Mouse (Mus musculus): ENCODE data around the gene Cd164. TPM values are rescaled to one million over a fixed set of nuclear protein-coding genes. Genes with fewer than 3 reads are reported as not detected.

The Cd164 gene
- total RNA-seq, 2 experiments from 2014 or later: 122 to 130 TPM

- DNase-seq: no peak
- intact Hi-C loops (cut with DNase I): no loop called here
These were observed 28.7 kb upstream of the Cd164 start for GRCm38 (mm10) chr10:41490518-41490873.

DNA sequence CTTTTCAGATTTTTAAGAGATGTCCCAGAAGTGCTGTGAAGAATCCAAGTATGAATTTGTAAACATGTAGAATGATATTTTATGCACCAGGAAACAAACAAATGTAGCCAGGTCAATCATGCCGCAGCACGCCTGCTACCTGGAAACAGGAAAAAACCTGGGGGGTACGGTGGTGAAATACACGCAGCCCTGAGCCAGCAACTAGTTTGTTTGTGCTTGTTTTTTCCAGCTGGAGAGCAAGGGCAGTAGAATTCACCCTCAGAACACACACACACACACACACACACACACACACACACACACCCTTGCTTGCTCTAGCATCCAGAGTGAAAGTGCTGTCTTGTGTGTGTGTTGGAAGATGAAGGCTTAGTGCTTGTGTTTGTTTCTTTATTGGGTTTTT, 28.1 kb upstream of the Cd164 start:
- intact Hi-C loops (cut with DNase I): no loop called here
- DNase-seq: no peak

GRCm38 (mm10) chr10:41500941-41501340, 18.3 kb upstream of the Cd164 start:
- intact Hi-C loops (cut with DNase I): loop anchor here (10.0 kb wide), 2 partner anchors 66 to 196 kb away; partner anchors contain the start of genes Ak9 and Fig4
- peak in 1 of 2 experiments; percentile 39 for DNase-seq

DNA sequence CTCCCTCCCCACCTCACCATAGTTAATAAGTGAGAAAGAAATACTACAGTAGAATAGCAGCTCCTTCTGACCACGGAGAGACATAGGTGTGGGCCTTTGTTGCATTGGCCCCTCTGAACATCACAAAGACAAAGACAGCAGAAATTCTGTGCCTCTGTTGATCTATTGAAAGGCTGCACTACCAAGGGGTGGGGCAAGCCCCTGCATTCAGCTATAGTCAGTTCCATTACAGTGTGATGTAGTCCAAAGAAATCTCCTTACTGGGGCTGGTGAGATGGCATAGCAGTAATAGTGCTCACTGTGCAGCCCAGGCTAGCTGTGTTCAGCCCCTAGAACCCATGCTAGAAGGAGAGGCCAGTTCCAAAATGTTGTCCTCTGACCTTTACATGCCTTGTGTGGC, 14.2 kb upstream of the Cd164 start:
- DNase-seq: no peak
- intact Hi-C loops (cut with DNase I): loop anchor here (10.0 kb wide), 2 partner anchors 70 to 200 kb away; partner anchors contain the start of genes Ak9 and Fig4

DNA sequence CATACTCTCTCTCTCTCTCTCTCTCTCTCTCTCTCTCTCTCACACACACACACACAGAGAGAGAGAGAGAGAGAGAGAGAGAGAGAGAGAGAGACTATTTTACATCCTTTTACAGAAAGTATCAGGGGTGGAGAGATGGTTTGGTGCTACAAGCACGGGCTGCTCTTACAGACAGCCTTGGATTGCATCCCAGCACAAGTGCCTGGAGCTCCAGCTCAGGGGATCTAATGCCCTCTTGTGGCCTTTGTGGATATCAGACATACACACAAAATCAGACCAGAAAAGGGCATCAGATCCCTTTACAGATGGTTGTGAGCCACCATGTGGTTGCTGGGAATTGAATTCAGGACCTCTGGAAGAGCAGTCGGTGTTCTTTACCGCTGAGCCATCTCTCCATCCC, 13.8 kb upstream of the Cd164 start:
- intact Hi-C loops (cut with DNase I): loop anchor here (10.0 kb wide), 2 partner anchors 71 to 201 kb away; partner anchors contain the start of genes Ak9 and Fig4
- peak in 1 of 2 experiments; percentile 51 for DNase-seq

DNA sequence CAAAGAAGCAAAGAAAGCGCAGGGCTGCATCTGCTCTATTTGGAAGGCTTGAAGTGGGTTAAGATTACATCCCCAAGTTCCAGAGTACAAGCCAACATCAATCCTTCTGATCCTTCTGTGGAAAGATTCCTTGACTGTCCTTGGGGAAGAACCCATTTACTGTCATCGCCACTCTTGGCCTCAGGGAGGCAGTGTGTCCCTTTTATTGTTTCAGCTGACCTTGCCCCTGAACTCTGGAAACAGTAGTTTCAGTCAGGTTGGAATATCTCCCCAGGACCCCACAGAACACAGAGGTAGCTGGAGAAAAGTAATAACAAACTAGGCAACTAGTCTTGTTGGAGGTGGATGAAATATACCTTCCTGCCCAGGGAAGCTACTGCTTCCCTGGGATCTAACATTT, 10.1 kb upstream of the Cd164 start:
- intact Hi-C loops (cut with DNase I): loop anchor here (10.0 kb wide), 2 partner anchors 74 to 204 kb away; partner anchors contain the start of genes Ak9 and Fig4
- DNase-seq: no peak

DNA sequence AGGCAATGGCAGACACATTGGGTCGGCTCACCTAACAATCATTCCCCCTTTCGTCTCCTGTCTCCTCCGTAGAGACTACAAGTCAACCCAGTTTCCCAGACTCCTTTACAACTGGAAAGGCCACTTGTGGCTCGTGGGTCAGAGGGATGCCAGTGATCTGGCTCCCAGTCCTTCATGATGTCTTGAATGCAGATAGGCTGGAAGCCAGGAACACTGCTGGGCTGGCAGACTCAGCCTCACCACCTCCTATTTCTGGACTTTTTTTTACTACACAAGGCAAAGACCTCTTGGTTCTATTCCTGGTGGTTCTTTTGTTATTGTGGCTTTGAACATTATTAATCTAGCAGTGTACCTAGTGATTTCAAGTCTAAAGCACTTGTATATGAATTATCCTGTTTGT, 4.9 kb upstream of the Cd164 start:
- DNase-seq: no peak
- intact Hi-C loops (cut with DNase I): no loop called here

GRCm38 (mm10) chr10:41514921-41515320, 4.3 kb upstream of the Cd164 start:
- intact Hi-C loops (cut with DNase I): loop anchor here (5.0 kb wide), 1 partner anchor 87 kb away; no protein-coding TSS in a partner anchor
- DNase-seq: no peak

DNA sequence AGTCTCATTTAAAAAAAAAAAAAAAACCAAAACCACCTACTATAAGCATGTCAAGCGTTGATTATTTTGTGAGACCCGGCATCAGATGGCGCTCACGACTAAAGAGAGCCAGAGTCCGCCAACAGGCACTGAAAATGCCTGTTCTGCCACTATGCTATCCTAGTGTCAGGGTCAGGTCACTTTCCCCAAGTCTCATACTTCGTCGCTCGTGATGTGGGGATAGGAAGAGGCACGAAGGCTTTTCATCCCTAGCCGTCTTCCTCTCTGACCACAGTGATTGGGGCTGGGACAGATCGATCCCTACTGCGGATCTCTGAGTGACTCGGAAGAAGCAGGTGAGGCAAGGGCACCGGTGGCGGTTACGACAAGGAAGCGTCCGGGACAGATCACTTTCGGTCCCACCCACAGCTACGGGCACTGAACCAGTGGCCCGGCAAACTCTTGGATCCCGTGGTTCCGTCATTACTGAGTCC, 670 bp upstream of the Cd164 start:
- DNase-seq: peak; percentile 54 to 80
- intact Hi-C loops (cut with DNase I): loop anchor here (1.0 to 5.0 kb wide), 2 partner anchors 84 to 166 kb away; no protein-coding TSS in a partner anchor

DNA sequence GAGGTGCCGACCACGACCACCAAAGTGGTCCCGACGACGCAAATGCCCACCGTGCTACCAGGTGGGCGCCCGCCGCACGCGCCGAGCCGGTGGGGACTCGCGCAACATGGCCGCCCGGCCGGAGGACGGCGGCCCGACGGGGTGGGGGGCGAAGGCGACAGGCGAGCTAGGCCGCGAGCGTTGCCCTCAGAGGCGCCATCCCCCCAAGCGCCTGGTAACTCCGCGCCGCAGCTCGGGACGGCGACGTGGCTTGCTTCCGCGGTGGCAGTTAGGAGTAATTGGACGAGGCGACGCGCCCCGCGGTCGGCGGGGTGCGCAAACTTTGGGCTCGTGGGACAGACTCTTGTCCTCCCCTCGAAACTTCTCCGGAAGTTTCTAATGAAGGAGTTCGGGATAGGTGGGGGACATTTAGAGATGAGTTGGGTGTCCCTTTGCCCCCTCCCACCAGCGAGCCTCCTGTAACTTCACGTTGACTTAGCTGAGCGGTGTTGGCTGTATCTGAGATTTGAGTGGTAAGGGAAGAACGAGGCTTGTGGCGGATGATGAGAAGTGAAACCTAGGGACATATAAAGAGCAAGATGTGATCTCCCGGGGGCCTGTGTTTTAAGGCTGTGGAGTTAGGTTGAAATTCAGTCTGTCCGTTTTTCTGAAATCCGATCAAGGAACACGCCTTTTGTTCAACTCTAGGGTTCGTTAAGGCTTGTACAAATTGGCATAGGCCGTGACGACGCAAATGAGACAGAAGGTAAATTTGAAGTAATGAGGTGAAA, 611 bp downstream of the Cd164 start:
- intact Hi-C loops (cut with DNase I): loop anchor here (5.0 kb wide), 1 partner anchor 82 kb away; no protein-coding TSS in a partner anchor
- peak; percentile 51 to 63 for DNase-seq

- intact Hi-C loops (cut with DNase I): no loop called here
These were observed 1.1 kb downstream of the Cd164 start for GRCm38 (mm10) chr10:41520410-41520673.

GRCm38 (mm10) chr10:41523386-41523785, 4.2 kb downstream of the Cd164 start:
- intact Hi-C loops (cut with DNase I): no loop called here
- DNase-seq: no peak

More at GRCm38 (mm10) chr10:41520410-41520673, 1.1 kb downstream of the Cd164 start:
- DNase-seq: no peak

GRCm38 (mm10) chr10:41525696-41526095, 6.5 kb downstream of the Cd164 start:
- intact Hi-C loops (cut with DNase I): no loop called here

GRCm38 (mm10) chr10:41529972-41530371, 10.8 kb downstream of the Cd164 start:
- no peak for DNase-seq
- intact Hi-C loops (cut with DNase I): no loop called here

More at GRCm38 (mm10) chr10:41525696-41526095, 6.5 kb downstream of the Cd164 start:
- DNase-seq: no peak

DNA sequence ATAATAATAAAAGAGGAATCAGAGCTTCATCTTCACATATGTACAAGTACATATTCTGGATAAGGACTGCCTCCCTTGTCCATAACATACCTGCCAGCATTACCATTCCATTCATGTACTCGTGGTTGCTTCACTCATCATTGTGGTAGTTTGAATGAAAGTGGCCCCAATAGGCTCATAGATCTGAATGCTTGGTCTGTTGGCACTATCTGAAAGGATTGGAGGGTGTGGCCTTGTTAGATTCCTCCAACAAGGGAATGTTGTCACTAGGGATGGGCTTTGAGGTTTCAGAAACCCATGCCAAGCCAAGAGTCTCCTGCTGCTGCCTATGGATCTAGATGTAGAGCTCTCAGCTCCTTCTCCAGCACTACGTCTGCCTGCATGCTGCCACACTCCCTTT, 16.8 kb downstream of the Cd164 start:
- DNase-seq: no peak
- intact Hi-C loops (cut with DNase I): no loop called here

GRCm38 (mm10) chr10:41536714-41537113, 17.5 kb downstream of the Cd164 start:
- DNase-seq: no peak
- intact Hi-C loops (cut with DNase I): no loop called here

GRCm38 (mm10) chr10:41537226-41537982, 18.2 kb downstream of the Cd164 start:
- intact Hi-C loops (cut with DNase I): no loop called here
- no peak for DNase-seq

GRCm38 (mm10) chr10:41537983-41538330, 18.7 kb downstream of the Cd164 start:
- intact Hi-C loops (cut with DNase I): no loop called here
- no peak for DNase-seq

GRCm38 (mm10) chr10:41538986-41539385, 19.8 kb downstream of the Cd164 start:
- no peak for DNase-seq
- intact Hi-C loops (cut with DNase I): no loop called here

DNA sequence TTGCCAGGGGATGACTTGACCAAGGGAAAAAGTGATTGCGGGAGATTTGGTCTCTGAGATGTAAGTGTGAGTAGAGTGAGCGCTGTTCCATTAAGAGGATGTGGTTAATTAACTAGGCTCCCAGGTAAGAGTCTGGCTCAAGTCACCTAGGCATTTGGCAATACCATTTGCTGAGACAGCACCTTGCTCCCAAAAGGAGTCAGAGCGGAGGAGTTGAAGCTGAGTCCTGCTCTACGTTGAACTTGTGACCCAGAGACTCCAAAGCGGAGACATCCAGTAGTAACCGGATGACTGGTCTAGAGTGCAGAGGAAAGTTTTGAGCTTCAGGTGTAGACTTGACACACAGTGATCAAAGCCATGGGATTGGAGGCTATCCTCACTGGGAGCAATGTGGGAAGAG, 22.8 kb downstream of the Cd164 start:
- intact Hi-C loops (cut with DNase I): no loop called here
- no peak for DNase-seq

- intact Hi-C loops (cut with DNase I): no loop called here
- no peak for DNase-seq
These were observed 24.2 kb downstream of the Cd164 start for GRCm38 (mm10) chr10:41543439-41543838.
